Mouse (Mus musculus) CH12.LX (cell line): ENCODE results near the gene Stx8.

Experiments used
- BHLHE40 ChIP-seq: IDR thresholded peaks from 2 replicates; pipeline ENCODE4 v1.6.1; 2011; ENCODE audit warnings: mild to moderate bottlenecking, low read depth, low read length, improper control_type of control experiment
- CHD1 ChIP-seq: IDR thresholded peaks from 2 replicates; pipeline ENCODE4 v1.6.1; 2012; ENCODE audit warnings: low read depth, low read length, improper control_type of control experiment, inconsistent platforms
- CTCF ChIP-seq, 2 experiments: IDR thresholded peaks in 1 of 2; conservative IDR thresholded peaks in 1 of 2; 2 replicates each; pipeline ENCODE4 v1.5.1; 2011 to 2012; ENCODE audit warnings: low read depth in 2 of 2, low read length in 2 of 2, improper control_type of control experiment in 1 of 2, inconsistent platforms in 1 of 2, mild to moderate bottlenecking in 1 of 2, moderate library complexity in 1 of 2
- HCFC1 ChIP-seq: IDR thresholded peaks from 2 replicates; pipeline ENCODE4 v1.6.1; 2012; ENCODE audit warnings: low read depth, mild to moderate bottlenecking, inconsistent platforms, low read length, improper control_type of control experiment
- MAFK ChIP-seq: IDR thresholded peaks from 2 replicates; pipeline ENCODE4 v1.6.1; 2011; ENCODE audit warnings: low read length, improper control_type of control experiment; ENCODE audit not compliant: insufficient replicate concordance
- MAX ChIP-seq: IDR thresholded peaks from 2 replicates; pipeline ENCODE4 v1.6.1; 2011; ENCODE audit warnings: low read length, improper control_type of control experiment
- POLR2A ChIP-seq: IDR thresholded peaks from 2 replicates; pipeline ENCODE4 v1.6.1; 2011; ENCODE audit warnings: low read depth, mild to moderate bottlenecking, improper control_type of control experiment, low read length
- POLR2AphosphoS2 ChIP-seq: IDR thresholded peaks from 2 replicates; pipeline ENCODE4 v1.6.1; 2011; ENCODE audit warnings: low read depth, low read length, improper control_type of control experiment
- RCOR1 ChIP-seq: conservative IDR thresholded peaks from 2 replicates; pipeline ENCODE4 v1.6.1; 2012; ENCODE audit warnings: low read depth, mild to moderate bottlenecking, inconsistent platforms, low read length, improper control_type of control experiment
- TBP ChIP-seq: conservative IDR thresholded peaks from 2 replicates; pipeline ENCODE4 v1.6.1; 2011; ENCODE audit warnings: low read depth, low read length, improper control_type of control experiment

GRCm38 (mm10) chr11:68029871-68030270 lies 63.9 kb downstream of the Stx8 start:
- no peak for TF ChIP-seq CTCF (conservative IDR thresholded peaks at IDR 0.05 in 1 of 2, IDR thresholded peaks at IDR 0.05 in 1 of 2; ENCODE audit: low read depth in 2 of 2, low read length in 2 of 2)
- TF ChIP-seq RCOR1: no peak
- TF ChIP-seq POLR2A: no peak
- no peak for TF ChIP-seq MAFK
- no peak for TF ChIP-seq HCFC1
- TF ChIP-seq MAX: no peak
- no peak for TF ChIP-seq TBP
- TF ChIP-seq CHD1: no peak
- TF ChIP-seq BHLHE40: no peak
- no peak for TF ChIP-seq POLR2AphosphoS2
